Mouse (Mus musculus) thymus, postnatal 4 days (tissue): ENCODE results near the gene Cgrrf1.
"Not testable (repeated sequence)": the region's sequence is repeated elsewhere in the genome, so short reads cannot be mapped to it uniquely, and the experiment has no call there.

ENCODE experiments used
- DNase-seq: peaks from one replicate; pipeline ENCODE4 v3.0.0; 2021

The Cgrrf1 gene

DNA sequence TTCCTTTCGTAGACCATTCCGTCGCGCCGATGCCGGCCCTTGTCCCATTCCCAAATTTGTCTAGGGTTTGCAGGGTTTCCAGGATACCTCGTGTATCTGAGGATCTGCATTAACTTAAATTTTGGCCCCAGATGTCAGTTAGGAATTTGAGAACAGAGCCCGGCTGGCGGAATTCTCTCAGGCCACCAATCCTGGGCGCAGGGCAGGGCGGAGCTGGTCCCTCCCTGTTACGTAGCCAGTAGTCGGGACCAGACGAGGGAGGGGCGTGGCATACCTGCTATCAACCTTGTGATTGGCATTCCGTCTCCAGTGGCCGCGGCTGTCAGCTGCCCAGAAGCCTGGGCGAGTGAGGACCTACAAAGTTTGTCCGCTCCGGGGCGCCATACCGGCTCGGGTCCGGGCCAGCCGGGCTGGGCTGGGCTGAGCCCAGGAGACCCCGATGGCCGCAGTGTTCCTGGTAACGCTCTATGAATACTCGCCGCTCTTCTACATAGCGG, at the start of gene Cgrrf1:
Gene Cgrrf1 (plus strand): TSS at position 289 of the 497 bp plus-strand sequence.
- peak; percentile 88 for DNase-seq

DNA sequence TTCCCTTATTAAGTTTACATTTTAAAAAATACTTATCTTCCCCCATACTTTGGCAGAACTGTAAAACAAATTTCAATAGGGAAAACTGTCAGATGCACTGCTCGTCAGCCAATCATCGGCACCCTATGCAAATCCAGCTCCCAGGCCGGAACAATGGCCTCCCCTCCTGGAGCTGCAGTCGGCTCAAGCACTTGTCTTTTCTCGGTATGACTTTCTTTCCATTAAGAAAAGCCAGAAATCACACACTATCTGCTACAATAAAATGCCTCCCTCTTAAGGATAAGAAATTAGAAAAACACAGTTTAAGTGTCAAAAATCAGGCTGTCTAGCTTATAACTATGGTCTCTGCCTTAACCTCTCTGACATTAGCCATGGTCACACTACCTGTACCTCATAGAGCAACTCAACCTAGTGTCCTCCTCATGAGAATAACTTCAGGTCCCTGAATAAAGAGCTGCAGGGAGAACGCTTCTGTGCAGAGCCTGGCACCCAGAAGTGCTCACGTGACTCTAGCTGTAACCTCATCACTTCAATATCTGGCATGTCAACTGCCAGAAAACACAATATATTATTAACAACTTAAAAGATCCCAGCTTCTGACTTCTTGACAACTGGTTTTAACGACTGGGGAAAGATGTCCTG, 49.6 kb upstream of the Cgrrf1 start:
- DNase-seq: no peak

DNA sequence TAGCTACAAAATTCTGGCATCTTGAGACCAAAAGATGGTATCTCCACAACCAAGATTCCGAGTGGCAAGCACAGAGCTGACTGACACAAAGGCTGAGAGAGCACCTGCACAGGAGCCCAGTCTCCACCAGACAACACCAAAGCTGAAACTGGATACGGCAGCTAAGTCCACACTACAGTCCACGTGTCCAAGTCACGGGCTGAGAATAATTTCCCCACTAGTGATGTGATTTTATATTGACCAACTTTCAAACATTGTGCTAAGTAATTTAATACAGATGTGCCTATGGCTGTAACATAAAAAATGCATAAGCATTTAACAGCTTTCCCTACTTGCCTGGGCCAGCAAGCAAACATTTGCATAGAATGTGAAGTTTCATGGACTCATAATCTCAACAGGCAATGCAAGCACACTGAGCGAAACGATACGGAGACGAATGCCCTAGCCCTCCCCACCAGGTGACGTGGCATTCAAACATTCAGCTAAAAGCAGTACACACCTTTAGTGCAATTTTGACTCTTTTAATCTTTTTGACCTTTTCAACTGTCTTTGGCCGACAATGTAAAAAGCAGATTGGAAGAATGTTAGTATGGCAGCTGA, 48.5 kb upstream of the Cgrrf1 start:
- DNase-seq: no peak

DNA sequence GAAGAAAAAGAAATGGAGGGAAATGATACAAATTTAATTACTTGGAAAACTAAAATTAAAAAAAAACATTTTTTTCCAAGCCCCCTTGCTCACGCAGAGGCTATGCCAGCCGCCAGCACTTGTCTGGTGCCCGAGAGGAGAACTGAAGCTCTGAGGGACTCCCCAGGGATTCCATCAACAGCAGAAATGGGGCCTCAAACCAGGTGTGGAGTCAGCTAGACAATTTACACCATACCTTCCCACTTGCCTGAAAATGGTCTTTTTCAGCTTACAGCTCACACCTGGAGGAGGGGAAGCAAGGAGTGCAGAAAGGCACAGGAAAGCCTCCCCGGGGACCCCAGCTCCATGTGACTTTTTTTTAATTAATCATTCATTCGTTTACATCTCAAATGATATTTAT, 46.7 kb upstream of the Cgrrf1 start:
- DNase-seq: no peak

DNA sequence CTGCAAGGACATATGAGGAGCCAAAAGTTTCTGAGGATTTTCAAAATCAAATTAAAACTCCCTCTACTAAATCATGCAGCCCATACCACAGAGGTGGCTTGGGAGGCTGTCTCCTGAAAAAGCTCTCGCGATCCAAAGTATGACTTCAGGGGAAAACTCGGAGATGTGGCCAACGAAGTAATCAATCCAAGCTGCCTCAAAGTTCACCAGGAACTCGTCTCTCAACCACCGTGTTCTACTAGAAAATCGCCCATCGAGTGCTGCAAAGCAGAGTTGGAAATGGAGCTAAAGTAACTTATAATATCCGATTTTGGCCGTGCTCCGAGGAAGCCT, 44.5 kb upstream of the Cgrrf1 start:
- DNase-seq: no peak

DNA sequence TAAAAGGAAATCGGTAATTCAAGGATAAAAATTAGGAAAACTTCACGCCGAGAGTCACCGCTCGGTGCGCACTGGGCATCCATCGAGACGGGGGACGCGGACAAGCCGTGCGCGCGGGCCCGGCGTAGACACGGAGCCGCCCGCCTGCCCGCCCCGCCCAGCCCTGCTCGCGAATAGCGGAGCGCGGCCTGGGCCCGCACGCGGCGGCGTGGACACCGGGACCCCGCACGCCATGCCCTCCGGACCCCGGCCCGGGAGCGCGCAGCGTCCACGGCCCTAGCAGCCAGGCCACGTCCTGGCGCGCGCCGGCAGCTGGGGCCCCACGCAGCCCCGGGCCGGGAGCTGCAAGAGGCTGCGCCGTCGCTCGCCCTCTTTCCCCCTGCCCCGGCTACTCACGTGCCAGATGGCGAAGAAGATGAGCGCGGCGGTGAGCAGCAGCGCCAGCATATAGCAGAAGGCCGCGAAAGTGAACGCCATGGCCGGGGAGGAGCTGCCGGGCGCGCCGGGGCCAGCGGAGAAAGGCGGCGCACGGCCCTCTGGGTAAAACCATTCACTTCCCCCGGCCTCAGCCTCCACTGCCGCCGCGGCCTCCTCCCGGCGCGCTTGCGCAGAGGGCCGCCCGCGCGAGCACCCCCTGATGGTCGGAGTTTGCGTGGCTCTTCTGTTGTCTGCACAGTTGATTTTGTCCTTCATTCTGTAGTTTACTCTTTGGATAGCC, 44.0 kb upstream of the Cgrrf1 start, which contains the start of gene Cnih1:
Gene Cnih1 (minus strand): TSS at position 625 of the 718 bp plus-strand sequence.
- peak; percentile 95 for DNase-seq

DNA sequence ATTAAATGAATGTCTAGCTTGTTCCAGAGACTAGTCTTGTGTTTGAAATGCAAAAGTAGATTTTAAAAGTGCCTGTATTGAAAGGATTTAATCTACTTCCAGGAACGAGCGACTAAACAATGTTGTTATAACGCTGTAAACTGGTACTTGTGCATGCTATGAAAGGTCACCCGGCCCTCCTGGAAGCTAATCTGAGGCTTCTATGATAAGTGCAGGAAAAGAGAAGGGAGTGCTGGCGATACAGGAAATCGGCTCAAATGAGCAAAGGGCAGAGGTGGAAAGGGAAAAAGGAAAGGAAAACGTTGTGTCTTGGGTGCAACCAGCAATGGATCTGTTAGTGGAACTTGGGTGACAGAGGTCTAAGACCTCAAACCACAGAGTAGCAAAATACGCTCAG, 43.4 kb upstream of the Cgrrf1 start:
- DNase-seq: peak; percentile 23

DNA sequence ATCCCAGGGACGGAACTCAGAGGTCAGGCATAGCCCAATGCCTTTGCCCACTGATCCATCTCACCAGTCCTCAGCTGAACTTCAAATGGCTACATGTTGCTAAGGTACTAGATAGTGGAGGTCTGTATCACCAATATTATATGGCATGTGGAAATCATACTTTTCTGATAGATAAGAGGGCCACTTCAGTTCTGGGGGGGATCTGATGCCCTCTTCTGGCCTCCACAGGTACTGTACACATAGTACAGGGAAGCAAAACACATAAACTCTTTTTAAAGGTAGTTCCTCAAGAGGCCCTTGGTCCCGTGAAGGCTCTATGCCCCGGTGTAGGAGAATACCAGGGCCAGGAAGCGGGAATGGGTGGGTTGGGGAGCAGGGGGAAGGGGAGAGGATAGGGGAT, 41.6 kb upstream of the Cgrrf1 start:
- peak; percentile 65 for DNase-seq

DNA sequence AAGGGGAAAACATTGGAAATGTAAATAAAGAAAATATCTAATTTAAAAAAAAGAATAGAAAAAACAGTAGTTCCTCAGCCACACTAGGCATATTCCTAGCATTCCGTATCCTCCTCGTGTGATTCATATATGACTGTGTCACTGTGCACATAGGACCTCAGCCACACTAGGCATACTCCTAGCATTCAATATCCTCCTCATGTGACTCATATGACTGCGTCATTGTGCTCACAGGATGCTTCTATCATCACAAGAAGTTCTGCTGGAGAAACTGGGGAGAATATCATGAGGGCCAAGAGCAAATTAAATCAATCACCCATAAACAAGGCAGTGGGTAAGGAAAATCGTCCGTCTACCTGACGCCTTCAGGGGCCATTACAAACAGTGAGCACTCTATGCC, 41.2 kb upstream of the Cgrrf1 start:
- no peak for DNase-seq

DNA sequence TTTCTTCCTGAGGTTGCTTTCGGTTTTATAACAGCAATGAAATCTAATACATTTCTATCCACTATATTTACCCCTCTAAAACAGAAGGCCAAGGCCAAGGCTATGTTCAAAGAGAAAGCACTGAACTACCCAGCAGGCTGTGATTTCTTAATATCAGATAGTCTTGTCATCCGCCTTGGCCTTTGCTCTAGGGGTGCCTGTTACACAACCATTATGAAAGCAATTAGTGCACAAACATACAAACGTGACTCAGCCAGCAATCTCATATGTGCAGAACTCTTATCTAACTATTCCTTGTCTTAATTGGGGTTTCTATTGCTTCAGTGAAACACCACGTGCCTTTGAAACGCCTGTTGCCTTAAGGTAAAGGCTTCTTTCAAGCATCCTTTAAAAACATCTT, 37.8 kb upstream of the Cgrrf1 start:
- no peak for DNase-seq

DNA sequence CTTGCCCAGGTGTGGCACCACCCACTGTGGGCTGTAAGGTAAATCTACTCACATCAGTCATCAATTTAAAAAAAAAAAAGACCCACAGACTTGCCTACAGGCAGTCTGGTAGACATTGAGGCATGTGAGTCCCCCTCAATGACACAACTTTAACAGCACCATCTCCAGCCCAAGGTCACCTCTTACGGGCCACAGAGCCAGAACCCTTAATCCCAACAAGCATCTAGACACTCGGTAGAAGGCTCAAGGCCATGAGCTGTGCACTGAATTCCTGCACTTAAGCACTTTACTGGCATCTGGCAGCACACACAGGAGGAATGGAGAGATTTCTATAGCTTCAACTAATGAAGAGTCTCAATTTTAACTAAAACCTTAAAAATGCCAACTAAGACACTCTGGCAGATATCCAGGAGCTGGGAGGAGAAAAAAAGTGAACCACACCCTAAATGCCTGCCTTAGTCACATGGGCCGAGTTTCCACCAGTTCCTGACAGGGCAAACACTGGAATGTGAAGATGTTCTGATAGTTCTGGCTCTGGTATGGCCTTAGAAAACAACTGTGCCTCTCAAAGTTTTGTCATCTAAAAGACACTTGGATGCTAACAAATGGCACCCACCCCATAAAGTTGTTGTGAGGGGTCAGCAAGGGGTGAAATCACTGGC, 31.1 kb upstream of the Cgrrf1 start:
- DNase-seq: no peak

DNA sequence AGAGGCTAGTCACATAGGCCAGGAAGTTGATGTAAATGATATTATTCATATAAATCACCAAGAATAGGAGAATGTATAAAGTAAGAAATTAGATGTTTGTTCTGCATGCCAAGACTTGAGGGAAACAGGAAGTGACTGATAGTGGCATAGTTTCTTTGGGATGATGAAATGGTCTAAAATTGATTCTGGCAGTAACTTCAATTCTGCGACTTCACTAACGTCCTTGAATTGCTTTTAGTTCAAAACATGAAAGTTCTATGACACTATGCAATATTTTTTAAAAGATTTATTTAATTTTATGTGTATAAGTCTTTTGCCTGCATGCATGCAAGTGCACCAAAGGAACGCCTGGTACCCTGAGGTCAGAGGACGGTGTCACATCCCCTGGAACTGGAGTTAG, 28.7 kb upstream of the Cgrrf1 start:
- DNase-seq: no peak

DNA sequence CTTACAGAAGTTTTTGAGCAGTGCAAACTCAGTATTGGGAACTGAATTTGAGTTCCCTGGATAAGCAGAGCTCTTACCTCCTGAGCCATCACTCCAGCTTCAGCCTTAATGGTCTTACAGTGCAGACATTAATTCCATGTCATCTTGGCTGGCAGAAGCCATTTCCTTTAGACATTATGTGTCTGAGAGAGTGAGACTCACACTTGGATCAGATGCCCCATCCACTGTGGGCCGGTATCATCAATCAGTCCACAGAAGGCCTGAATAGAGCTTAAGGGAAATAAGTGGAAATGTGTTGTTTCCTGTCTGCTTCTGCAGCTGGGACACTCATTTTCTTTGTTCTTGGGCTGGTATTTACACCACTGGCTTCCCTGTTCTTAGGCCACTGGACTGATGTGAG, 28.1 kb upstream of the Cgrrf1 start:
- DNase-seq: no peak

DNA sequence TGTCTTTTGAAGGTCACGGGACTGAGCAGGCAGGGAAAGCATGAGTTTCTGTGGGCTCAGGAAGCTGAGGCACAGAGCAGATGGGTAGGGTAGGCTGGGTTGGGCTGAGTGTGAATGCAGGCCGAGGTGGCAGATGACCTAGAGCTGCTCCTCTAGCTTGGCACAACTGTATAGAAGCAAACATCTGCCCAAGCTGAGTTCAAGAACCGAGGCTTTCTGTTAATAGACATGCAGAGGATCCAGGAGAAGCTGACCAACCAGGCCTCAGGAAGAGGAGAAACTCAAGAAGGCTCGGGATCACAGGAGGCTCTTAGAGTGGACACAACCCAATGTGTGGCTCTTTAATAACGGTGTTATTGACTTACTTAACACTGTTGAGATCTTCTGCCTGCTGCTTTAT, 25.7 kb upstream of the Cgrrf1 start:
- no peak for DNase-seq

DNA sequence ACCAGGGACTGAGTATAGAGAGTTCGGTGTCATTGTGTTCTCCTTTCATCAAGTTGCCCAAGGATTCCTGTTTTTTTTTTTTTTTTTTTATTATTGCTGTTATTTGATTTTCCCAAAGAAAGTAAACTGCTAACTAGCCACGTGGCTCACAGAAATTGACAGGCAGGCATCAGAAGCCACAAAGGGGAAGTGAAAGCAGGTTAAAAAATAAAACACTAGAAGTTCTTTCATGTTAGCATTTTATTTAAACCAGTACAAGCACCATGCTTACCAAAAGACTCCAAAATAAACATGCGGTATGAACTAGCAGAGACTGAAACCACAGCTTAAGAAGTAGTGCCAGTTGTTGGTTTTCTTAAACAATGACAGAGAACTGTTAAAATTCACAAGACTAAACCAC, 24.0 kb upstream of the Cgrrf1 start:
- DNase-seq: no peak

DNA sequence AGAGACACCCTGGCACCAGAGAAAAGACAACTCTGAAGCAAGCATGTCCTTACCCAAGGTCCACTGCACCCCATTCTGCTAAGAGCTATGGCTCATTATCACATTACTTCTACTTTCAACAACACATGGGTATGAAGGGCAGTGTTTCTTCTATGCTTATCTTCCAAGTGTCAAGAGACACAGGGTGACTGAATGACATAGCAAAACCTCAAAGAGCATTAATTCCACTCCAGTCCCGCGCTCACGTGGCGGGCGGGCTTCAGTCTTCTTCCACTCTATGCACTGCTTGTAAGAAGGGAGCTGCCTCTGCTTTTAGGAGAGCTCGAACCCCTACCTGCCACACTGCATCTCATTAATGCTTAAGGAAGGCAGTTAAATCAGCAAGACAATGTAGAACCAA, 16.3 kb upstream of the Cgrrf1 start:
- no peak for DNase-seq

DNA sequence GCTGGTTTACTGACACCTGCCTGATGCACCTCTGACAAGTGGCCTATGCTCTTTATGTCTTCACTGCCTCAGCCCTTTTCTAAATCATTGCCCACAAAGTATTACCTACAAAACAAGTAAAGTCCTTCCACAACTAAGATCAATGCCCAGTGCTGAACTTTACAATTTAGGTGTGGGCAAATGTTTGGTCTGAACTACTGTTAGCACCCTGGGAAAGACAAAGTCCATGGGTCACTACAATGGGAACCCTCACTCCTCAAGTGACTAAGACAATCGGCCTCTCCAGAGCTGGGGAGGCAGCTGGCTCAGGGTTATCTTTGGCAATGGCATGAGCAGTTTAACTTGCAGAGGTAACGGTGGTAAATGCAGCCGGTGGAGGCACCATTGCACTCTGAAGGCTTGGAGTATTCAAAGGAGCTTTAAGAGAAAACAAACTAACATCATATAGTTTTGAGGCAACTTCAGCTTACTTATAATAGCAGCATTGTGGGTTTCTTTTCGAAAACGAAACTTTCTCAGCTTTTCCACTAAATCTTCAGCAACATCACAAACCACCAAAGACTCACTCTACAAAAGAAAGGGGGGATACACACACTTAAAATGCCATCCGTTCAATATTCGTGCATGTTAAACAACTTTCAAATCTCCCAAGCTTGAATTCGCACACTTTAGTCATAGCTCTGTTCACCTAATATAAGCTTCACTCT, 14.9 kb upstream of the Cgrrf1 start:
- DNase-seq: no peak

DNA sequence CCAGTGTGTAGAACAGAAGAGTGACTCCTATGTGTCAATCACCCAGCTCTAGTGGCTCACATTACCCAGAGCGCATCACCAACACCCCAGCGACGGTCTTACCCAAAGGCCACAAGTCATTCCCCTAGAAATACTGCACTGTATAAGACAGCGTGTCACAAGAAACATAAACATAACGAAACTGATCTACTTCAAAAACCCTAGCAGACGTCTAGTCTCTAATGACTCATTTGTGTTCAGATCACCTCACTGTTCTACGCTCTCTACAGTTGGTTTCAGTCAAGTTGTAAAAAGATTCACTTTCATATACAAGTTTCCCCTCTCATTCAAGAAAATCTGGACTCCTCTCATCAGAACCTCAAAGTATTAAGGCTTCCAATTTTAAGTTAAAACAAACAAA, 13.2 kb upstream of the Cgrrf1 start:
- DNase-seq: no peak

DNA sequence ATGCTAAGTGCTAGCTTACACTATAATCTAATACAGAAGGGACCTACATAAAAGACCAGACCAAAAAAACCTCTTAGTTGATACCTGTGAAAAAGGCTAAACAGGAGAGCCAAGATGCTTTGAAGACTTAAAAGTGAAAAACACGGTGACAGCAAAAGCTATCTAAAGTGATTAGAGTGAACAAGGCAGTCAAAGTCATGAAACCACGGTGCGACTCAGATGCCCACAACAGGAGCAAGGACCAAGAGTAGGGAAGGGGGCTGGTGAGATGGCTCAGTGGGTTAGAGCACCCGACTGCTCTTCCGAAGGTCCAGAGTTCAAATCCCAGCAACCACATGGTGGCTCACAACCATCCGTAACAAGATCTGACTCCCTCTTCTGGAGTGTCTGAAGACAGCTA, 12.0 kb upstream of the Cgrrf1 start:
- DNase-seq: not testable (repeated sequence)

DNA sequence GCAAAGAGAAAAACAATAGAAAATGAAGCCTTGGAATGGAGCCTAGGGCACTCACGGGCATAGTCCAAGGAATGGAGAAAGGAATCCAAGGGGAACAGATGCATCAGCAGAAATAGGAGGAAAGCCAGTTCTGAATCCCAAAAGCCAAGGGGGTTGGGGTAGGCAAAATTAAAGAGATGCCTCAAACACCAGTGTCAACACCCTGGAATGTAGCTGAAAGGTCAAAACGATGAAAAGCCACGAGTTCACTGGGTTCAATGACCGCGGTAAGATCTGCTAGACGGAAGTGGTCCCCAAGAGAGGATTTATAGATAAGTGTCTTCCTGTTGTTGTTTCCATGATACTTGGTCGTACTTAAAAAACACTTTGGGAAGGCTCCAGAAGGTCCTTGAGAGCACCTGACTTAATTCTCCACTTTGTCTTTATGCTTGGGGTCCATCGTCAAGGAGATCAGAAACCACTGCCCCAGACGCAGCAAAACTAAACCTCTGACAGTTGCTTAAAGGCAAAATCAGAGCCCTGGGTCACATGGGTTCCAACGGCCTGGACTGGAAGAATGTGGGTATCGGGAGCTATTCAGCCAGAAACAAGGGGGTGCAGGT, 10.6 kb upstream of the Cgrrf1 start:
- no peak for DNase-seq

DNA sequence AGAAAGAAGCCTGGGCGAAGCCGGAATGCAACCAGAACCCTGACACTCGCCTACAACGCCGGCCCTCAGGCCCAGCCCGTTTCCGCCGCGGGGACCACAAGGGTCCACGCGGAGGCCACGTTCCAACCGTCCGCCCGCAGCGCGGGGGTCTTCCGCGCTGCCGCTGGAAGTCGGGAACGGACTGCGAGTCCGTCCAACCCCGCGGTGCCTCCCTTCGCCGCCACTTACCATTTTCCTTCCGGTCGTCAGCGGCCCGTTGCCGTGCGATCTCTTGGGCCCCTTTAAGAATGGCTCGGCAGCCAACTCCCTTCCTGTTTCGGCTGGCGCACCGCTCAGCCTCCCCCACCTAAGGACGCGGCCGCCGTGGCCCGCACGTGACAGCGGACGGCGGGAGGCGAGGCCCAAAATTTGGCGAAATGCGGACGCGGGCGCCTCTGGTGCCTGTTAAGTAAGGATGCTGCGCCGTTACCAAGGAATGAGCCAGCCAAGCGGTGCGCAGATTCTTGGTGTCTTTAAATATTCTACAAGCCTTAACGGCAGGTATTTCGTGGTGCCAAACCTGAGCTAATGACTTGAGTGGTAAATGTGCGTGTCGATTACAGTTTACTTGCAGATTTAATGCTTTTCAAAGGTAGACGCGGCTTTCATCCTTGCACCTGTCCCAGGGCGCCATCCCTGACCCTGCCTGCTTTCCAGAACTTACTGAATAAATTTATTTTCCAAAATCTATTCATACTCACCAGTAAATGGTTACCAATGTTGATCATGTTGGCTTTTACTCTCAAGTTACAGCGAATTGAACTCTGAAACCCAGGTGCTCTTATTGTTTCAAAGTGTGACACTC, 9.8 kb upstream of the Cgrrf1 start, which contains the start of gene Gmfb:
Gene Gmfb (minus strand): TSS at position 370 of the 844 bp plus-strand sequence.
- peak; percentile 97 for DNase-seq

DNA sequence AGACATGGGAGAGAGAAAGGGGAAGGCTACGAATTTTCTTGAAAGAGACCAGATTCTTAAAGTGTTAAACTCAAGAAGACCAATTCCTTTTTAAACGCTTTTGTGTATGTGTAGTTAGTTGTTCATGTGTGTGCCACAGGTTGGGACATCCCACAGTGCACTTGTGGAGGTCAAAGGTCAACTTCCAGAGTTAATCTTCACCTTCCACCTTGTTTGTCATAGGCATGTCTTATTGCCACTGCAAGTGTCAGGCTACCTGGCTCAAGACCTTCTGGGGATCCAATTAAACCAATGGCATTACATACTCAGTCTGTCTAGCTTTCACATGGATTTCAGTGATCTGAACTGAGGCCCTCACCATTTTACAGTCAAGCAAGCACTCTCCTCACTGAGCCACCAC, 7.9 kb upstream of the Cgrrf1 start:
- no peak for DNase-seq
